Mouse (Mus musculus) limb, embryonic 12.5 days (tissue): ENCODE results near the gene H2al1n. TPM values are rescaled to one million over a fixed set of nuclear protein-coding genes. Genes with fewer than 3 reads are reported as not detected.
"Not testable (repeated sequence)": the region's sequence is repeated elsewhere in the genome, so short reads cannot be mapped to it uniquely, and the experiment has no call there.

ENCODE experiments used
- ATAC-seq: fragments of 200-750 bp; cut with Nextera tagmentation; 2 replicates; pipeline ENCODE4 v1.8.0; 2017; ENCODE audit warnings: low read depth, moderate TSS enrichment; ENCODE audit not compliant: insufficient number of reproducible peaks, insufficient read depth, low FRiP score, low TSS enrichment
- H3K27ac ChIP-seq: fragments of 300-500 bp; sonication (generic); 2 replicates; pipeline ENCODE4 v1.5.1; 2016; ENCODE audit warnings: mild to moderate bottlenecking, moderate library complexity
- H3K27me3 ChIP-seq: fragments of 300-500 bp; sonication (generic); 2 replicates; pipeline ENCODE4 v1.6.1; 2016; ENCODE audit warnings: mild to moderate bottlenecking, moderate library complexity
- H3K36me3 ChIP-seq: fragments of 300-500 bp; sonication (generic); 2 replicates; pipeline ENCODE4 v1.6.1; 2016; ENCODE audit warnings: mild to moderate bottlenecking, moderate library complexity
- H3K4me1 ChIP-seq: fragments of 300-500 bp; sonication (generic); replicated peaks from 2 replicates; pipeline ENCODE4 v1.6.1; 2016
- H3K4me2 ChIP-seq: fragments of 300-500 bp; sonication (generic); 2 replicates; pipeline ENCODE4 v1.6.1; 2016; ENCODE audit warnings: mild to moderate bottlenecking, moderate library complexity
- H3K4me3 ChIP-seq: fragments of 300-500 bp; sonication (generic); replicated peaks from 2 replicates; pipeline ENCODE4 v1.5.1; 2016; ENCODE audit warnings: mild to moderate bottlenecking
- H3K9ac ChIP-seq: fragments of 300-500 bp; sonication (generic); replicated peaks from 2 replicates; pipeline ENCODE4 v1.6.1; 2016; ENCODE audit warnings: mild to moderate bottlenecking, moderate library complexity
- H3K9me3 ChIP-seq: fragments of 300-500 bp; sonication (generic); 2 replicates; pipeline ENCODE4 v1.6.1; 2016; ENCODE audit warnings: mild to moderate bottlenecking, moderate library complexity
- WGBS: fragments of 180-500 bp; shearing (Covaris S2); methylation state at CpG from one replicate; pipeline ENCODE4 v1.1.7; 2016; 5-methylcytosine and 5-hydroxymethylcytosine counted together
- polyA plus RNA-seq: library from polyadenylated mRNA; unstranded; fragments of >200 nt; fragmentation: Nextera tagmentation; extraction: Ambion mirVana; gene quantifications from 2 replicates; pipeline ENCODE4 v1.2.1, GENCODE M21; 2016

The H2al1n gene
- not detected in 2 replicates for polyA plus RNA-seq

DNA sequence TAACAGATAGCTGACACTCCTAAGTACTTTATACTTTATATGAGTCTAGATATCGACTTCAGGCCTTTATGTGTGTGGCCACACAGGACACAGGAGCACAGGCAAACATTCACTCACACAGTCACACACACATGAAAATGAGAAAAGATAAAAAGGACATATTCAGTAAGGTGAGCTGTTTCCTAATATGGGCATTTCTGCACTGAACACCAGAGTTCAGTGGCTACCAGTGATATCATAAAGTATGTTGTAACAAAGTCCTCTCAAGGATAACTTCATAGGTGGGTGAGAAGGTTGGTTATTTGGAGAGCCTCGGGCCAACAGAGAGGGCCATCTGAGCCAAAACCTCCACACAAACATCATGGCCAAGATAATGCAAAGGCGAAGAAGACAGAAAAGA, at the start of gene H2al1n:
H2al1n (plus strand) TSS at position 301 of the 400 bp plus-strand sequence.
- WGBS, result 86% methylated on average over 3 of the region's 3 CpGs
- not testable (repeated sequence) for ATAC-seq

DNA sequence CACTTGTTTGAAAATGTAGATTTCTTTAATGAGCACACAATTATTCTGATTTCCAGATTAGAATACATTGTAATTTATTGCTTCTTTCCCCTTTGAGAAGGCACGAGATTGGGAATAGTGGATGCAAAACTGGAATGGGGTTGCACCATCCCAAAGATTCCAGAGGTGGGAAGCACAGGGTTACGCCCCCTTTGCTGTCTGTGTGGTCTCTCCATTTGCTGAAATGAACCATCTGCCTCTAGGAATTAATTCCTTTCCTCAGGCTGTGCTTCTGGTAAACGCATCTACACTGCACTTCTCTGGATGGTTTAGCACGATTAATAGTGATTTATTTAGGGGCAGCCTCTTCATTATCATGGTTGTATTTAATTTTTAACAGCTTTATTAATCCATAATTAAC, 11.7 kb upstream of the H2al1n start:
- no peak overlapping the region for H3K9ac ChIP-seq
- 66% methylated on average over 4 of the region's 4 CpGs for WGBS
- H3K9me3 ChIP-seq, result no peaks in the 10 kb centered on the region
- no peaks in the 10 kb centered on the region for H3K4me1 ChIP-seq
- no peak overlapping the region for H3K4me3 ChIP-seq
- ATAC-seq, result no peak
- H3K4me2 ChIP-seq, result no peak overlapping the region
- no peak overlapping the region for H3K27ac ChIP-seq
- H3K27me3 ChIP-seq, result no peaks in the 10 kb centered on the region
- no peaks in the 10 kb centered on the region for H3K36me3 ChIP-seq

More for the DNA sequence above, at the start of gene H2al1n:
- H3K27me3 ChIP-seq, H3K36me3 ChIP-seq, H3K4me3 ChIP-seq, H3K9ac ChIP-seq, H3K4me2 ChIP-seq, H3K9me3 ChIP-seq, H3K4me1 ChIP-seq, H3K27ac ChIP-seq: not testable (repeated sequence)

DNA sequence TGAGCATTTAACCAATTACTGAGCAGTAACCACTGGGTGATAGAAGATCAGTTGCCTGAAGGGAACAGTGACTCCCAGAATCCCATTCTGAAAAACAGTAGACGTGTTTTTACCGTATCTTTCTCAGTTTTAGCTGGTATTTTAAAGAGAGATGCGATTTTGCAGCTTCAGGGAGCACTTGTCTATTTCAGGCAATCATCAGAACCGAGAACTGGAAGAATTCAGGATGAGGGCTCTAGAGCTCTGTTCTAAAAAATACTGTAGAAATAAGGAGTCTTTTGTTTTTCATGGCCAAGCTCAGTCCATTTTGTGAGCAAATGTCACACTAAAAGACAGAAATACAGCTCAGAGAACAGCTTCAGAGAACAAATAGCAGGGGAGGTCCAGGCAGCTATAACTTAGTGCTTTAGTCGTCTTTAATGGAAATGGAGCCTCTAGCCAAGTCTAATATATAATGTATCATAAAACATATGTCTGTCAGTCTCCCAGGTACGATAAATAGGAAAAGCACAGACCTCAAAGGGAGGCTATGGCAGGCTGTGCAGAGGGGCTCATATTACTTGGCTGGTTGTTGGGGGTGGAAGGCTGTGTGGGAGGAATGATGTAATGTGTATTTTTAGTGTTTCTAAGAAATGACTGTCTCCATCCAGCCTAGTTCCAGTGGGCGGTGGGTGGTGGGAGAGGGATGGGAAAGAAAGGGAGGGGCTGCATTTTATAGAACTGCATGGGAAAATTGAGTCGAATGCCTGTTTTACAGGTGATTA, 4.7 kb upstream of the H2al1n start:
- ATAC-seq, result peak; percentile 92
- H3K36me3 ChIP-seq, result no peaks in the 10 kb centered on the region
- H3K9ac ChIP-seq, result no peak overlapping the region
- WGBS, result 50% methylated on average over 8 of the region's 8 CpGs
- H3K4me3 ChIP-seq, result no peak overlapping the region
- H3K9me3 ChIP-seq, result no peaks in the 10 kb centered on the region
- no peaks in the 10 kb centered on the region for H3K27me3 ChIP-seq
- H3K4me2 ChIP-seq, result no peak overlapping the region
- no peak overlapping the region for H3K27ac ChIP-seq
- 0 out of 2 replicates have a peak, but pooled peaks cover 3% of the 10 kb centered on the region for H3K4me1 ChIP-seq

DNA sequence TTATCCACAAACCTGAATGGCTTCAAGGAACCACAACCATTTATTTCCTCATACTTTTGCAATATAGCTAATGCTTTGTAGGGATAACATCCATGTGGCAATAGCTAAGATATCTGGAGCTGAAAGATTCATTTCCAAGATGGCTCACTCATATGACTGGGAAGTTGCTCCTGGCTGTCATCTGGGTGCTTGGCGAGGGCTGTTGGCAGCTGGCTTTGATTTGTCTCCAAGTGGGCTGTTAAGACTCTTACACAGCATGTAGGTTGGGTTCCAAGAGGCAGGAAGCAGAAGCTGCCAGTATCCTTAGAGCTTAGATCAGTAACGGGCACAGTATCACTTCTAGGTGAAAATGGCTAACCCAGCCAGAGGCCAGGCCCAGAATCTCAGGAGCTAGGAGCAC, 18.3 kb downstream of the H2al1n start:
- no peaks in the 10 kb centered on the region for H3K36me3 ChIP-seq
- H3K4me3 ChIP-seq, result no peak overlapping the region
- H3K27me3 ChIP-seq, result no peaks in the 10 kb centered on the region
- no peak overlapping the region for H3K9ac ChIP-seq
- no peak for ATAC-seq
- H3K9me3 ChIP-seq, result no peaks in the 10 kb centered on the region
- no peak overlapping the region for H3K4me2 ChIP-seq
- H3K27ac ChIP-seq, result no peak overlapping the region
- 62% methylated on average over 2 of the region's 2 CpGs for WGBS
- no peaks in the 10 kb centered on the region for H3K4me1 ChIP-seq

DNA sequence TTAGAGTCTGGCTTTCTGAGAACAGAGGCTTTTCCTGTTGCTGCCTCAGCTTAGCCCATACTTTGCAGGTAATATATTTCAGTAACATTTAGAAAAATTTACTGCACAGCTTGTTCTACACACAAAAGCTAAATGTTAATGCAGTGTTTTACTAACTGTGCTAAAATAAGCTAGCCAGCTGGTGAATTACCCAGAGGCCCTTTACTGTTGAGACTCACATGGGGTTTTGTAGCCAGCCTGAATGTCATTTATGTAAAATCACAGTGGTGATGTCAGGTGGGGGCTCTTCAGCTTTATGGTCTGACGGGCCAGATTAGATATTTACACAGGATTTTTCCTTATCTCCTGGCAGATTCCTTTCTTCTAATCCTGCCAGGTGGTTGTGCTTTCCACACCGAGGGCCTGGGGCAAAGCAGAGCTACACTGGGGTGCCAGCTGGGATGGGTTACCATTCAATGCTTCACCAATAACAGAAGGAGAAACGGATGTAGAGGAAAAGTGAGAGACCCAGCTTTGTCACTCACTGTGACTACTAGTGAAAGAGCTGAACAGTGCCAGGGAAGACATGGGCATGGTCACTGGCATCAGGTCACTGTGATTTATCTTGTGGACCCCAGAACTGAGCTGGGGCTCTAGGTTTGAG, 48.8 kb downstream of the H2al1n start:
- no peaks in the 10 kb centered on the region for H3K4me1 ChIP-seq
- H3K4me3 ChIP-seq, result no peak overlapping the region
- WGBS, result 66% methylated on average over 3 of the region's 3 CpGs
- no peaks in the 10 kb centered on the region for H3K27me3 ChIP-seq
- H3K9me3 ChIP-seq, result no peaks in the 10 kb centered on the region
- no peak overlapping the region for H3K4me2 ChIP-seq
- no peak overlapping the region for H3K9ac ChIP-seq
- ATAC-seq, result no peak
- H3K36me3 ChIP-seq, result no peaks in the 10 kb centered on the region
- H3K27ac ChIP-seq, result no peak overlapping the region
